Comparison of ENCODE assay signal across 17 mouse cellular contexts in the genomic region with DNA sequence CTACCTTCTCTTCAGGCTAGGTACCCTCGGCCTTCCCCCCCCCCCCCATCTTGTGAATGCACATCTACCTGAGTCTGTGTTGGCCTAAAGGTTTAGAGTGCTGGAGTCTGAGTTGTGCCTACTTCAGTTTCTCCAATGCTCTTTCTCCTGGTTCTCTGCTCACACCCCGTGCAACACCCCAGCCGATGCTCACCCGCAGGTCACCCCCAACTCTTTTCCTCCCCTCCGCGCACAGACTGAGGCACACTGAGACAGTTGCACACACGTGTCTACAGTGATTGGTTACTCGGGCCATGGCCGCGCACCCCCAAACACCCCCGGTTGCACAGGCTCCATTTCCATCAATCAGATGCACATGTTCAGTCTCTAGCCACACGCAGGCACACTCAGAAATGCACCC. TPM values are rescaled to one million over a fixed set of nuclear protein-coding genes. Genes with fewer than 3 reads are reported as not detected.
"Had no signal": no experiment of that assay in that cellular context is flagged by ENCODE, and none has a peak within 500 bp of the region (broad histone marks: within the 10 kb centered on the region; RNA-seq: fewer than 3 reads in every experiment).

No protein-coding gene starts in this region.

- H3K27ac ChIP-seq: kidney, postnatal 0 days; limb, embryonic 12.5 days; liver, embryonic 13.5 days; lung, embryonic 15.5 days; macrophage; midbrain, embryonic 12.5 days; stomach, postnatal 0 days had no signal

- DNase-seq: kidney, adult 9 months; kidney, postnatal 36 days; liver; liver, embryonic 13.5 days; liver, postnatal 0 days; lung, postnatal 14 days; thymus, postnatal 14 days had no signal

- H3K9ac ChIP-seq: limb, embryonic 12.5 days; liver, embryonic 13.5 days; liver, postnatal 0 days; lung, embryonic 15.5 days; midbrain, embryonic 12.5 days had no signal

- H3K9me3 ChIP-seq: limb, embryonic 12.5 days; liver, embryonic 13.5 days; lung, embryonic 15.5 days; megakaryocyte, embryonic 14.5 days; midbrain, embryonic 12.5 days had no signal

- H3K4me3 ChIP-seq: limb, embryonic 12.5 days; liver, embryonic 13.5 days; lung, embryonic 15.5 days; megakaryocyte, embryonic 14.5 days; midbrain, embryonic 12.5 days had no signal

- H3K36me3 ChIP-seq: limb, embryonic 12.5 days; liver, embryonic 13.5 days; lung, embryonic 15.5 days; midbrain, embryonic 12.5 days had no signal

- H3K4me2 ChIP-seq: limb, embryonic 12.5 days; liver, embryonic 13.5 days; lung, embryonic 15.5 days; midbrain, embryonic 12.5 days had no signal

- ATAC-seq: liver, postnatal 0 days had no signal

RNA-seq across cellular contexts. Expression of gene Lbx1, which starts 7.5 kb away (rescaled TPM):
- total RNA-seq: layer of hippocampus, adult 18-20 months; layer of hippocampus, postnatal 10 days; left cerebral cortex, postnatal 25 days had no signal
- polyA plus RNA-seq: liver, embryonic 13.5 days; liver, postnatal 0 days; lung, embryonic 15.5 days; macrophage; stomach, postnatal 0 days had no signal
